Mouse (Mus musculus) sigmoid colon, adult 10 weeks (tissue): Measurements from ENCODE around the gene Csf2ra. TPM values are rescaled to one million over a fixed set of nuclear protein-coding genes. Genes with fewer than 3 reads are reported as not detected.

Experiments
- polyA plus RNA-seq: library from polyadenylated mRNA; stranded (reverse); fragments of 350-450 nt; fragmentation: Illumina TruSeq; extraction: RNeasy Lipid Tissue Mini Kit (QIAGEN cat#74804); gene quantifications from one replicate; pipeline ENCODE4 v1.2.3, GENCODE M21; 2014; ENCODE audit warnings: low read depth, low replicate concordance

Csf2ra gene
- 2.5 TPM for polyA plus RNA-seq

DNA sequence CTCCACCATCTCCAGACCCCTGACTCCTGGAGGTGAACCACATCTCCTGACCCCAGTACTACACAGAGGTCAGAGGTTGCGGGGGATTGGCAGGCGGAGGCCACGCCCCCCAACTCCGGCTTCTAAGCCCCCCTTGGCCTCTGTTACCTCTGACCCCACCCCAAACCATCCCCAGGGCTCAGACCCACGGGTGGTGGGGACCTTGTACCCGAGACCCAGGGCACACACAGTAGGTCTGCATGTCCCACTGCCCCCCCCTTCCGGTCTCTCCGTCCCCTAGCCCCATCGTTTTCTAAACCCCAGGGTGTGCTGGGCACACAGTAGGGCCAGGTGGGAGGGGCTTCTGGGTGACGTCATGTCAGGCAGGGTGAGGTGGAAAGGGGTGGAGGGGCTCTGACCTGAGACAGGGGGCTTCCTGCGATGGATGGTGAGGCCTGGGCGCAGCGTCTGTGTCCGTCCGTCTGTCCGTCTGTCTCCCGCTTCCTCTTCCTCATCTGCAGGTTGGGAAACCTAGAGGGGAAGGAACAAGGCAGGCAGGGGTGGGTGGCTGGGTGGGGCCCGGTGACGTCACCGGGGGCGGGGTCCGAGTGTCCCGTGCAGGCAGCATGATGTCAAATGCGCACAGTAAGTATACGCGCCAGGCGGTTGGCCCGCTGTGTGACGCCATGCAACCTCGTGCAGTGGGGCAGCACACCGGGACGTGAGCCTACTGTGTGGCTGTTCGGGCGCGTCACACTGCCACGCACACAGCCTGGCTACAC lies at the start of gene Csf2ra:
Csf2ra (minus strand) TSS at position 489 of the 761 bp plus-strand sequence.

DNA sequence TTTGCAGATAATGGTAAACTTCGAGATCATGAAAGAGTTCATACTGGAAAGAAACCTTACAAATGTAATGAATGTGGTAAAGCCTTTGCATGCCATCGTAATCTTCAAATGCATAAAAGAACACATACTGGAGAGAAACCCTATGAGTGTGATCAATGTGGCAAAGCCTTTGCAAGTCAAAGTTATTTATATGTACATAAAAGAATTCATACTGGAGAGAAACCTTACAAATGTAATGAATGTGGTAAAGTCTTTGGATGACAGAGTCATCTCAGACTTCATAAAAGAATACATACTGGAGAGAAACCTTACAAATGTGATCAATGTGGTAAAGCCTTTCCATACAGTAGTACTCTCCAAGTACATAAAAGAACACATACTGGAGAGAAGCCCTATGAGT lies 44.6 kb downstream of the Csf2ra start, which contains the start of gene Gm6020:
Gm6020 (plus strand) TSS at position 301 of the 400 bp plus-strand sequence.

DNA sequence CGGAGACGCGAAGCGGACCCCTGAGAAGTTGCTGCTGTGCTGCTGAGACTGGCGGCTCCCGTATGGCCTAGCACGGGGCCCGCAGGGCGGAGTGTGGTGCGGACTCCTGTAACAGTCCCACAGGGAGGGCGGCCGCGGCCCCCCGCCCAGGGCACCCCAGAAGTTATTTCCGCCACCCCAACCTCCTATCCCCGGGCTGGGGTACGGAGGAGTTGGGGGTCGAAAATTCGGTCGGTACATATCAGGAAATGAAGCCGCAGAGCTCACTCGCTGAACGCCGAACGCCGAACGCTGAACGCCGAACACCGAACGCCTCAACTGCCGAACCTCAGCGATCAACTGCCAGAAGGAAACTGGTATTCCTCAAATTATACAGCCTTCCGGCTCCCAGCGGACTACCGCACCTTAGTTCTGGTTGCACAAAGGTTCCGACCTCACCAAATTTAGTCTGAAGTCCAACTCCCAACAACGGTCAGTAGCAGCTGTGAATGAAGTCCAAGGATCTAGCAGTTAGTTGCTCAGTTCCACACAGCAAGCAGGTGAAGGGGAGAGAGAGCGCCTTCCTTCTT lies 52.4 kb downstream of the Csf2ra start, which contains the start of gene Gm7102:
Gm7102 (minus strand) TSS at position 554 of the 569 bp plus-strand sequence.

Other genes with a start within 250 kb of the Csf2ra start
- 288 TPM for gene Zfp950, start 87.6 kb downstream of the Csf2ra start, polyA plus RNA-seq
- not detected for gene Gm7102, start 52.1 kb downstream of the Csf2ra start, polyA plus RNA-seq
- not detected for gene Gm6020, start 44.5 kb downstream of the Csf2ra start, polyA plus RNA-seq
- not detected for gene Gm21060, start 68.6 kb upstream of the Csf2ra start, polyA plus RNA-seq